Mouse (Mus musculus): Measurements from ENCODE around the gene Cmtm7. TPM values are rescaled to one million over a fixed set of nuclear protein-coding genes. Genes with fewer than 3 reads are reported as not detected.

The Cmtm7 gene
- polyA plus RNA-seq, 1 experiment, result 61.4 TPM

- Histone ChIP-seq H3K4me3 (ENCODE audit: insufficient read depth, poor library complexity, severe bottlenecking) (no peak overlapping the region), H3K27me3 (ENCODE audit: control insufficient read depth, insufficient read depth, insufficient read length) (peaks cover 4% of the 10 kb centered on the region), H3K79me2 (ENCODE audit: control insufficient read depth, insufficient read depth) (no peaks in the 10 kb centered on the region), H3K79me3 (ENCODE audit: low read depth) (no peaks in the 10 kb centered on the region), H3K36me3 (ENCODE audit: control insufficient read depth, insufficient read depth) (no peaks in the 10 kb centered on the region), H3ac (ENCODE audit: control insufficient read depth, insufficient read length, low read depth) (no peak overlapping the region)
- TF ChIP-seq CTCF (IDR thresholded peaks at IDR 0.05; ENCODE audit: control insufficient read depth, insufficient read depth, insufficient read length) (no peak), MYOG (IDR thresholded peaks at IDR 0.05; ENCODE audit: control insufficient read depth, extremely low read depth, insufficient read length) (no peak), MAX (IDR thresholded peaks at IDR 0.05) (no peak), CEBPB (IDR thresholded peaks at IDR 0.05; ENCODE audit: low read depth) (no peak), USF1 (IDR thresholded peaks at IDR 0.05; ENCODE audit: low read depth) (no peak), FOSL1 (IDR thresholded peaks at IDR 0.05; ENCODE audit: insufficient read depth, low read length, poor library complexity, severe bottlenecking) (no peak), MYOD1 (IDR thresholded peaks at IDR 0.05; ENCODE audit: control insufficient read depth, insufficient read length, low read depth) (no peak)
Observed at GRCm38 (mm10) chr9:114802191-114802590, 20.5 kb upstream of the Cmtm7 start.

- Histone ChIP-seq H3K79me2 (ENCODE audit: control insufficient read depth, insufficient read depth) (no peaks in the 10 kb centered on the region), H3ac (ENCODE audit: control insufficient read depth, insufficient read length, low read depth) (no peak overlapping the region), H3K4me3 (ENCODE audit: insufficient read depth, poor library complexity, severe bottlenecking) (no peak overlapping the region), H3K36me3 (ENCODE audit: control insufficient read depth, insufficient read depth) (no peaks in the 10 kb centered on the region), H3K79me3 (ENCODE audit: low read depth) (no peaks in the 10 kb centered on the region), H3K27me3 (ENCODE audit: control insufficient read depth, insufficient read depth, insufficient read length) (peaks cover 4% of the 10 kb centered on the region)
- no peak for TF ChIP-seq FOSL1 (IDR thresholded peaks at IDR 0.05; ENCODE audit: insufficient read depth, low read length, poor library complexity, severe bottlenecking)
- TF ChIP-seq MAX (IDR thresholded peaks at IDR 0.05), result no peak
- no peak for TF ChIP-seq USF1 (IDR thresholded peaks at IDR 0.05; ENCODE audit: low read depth)
- no peak for TF ChIP-seq CTCF (IDR thresholded peaks at IDR 0.05; ENCODE audit: control insufficient read depth, insufficient read depth, insufficient read length)
- no peak for TF ChIP-seq MYOG (IDR thresholded peaks at IDR 0.05; ENCODE audit: control insufficient read depth, extremely low read depth, insufficient read length)
- TF ChIP-seq CEBPB (IDR thresholded peaks at IDR 0.05; ENCODE audit: low read depth), result no peak
- TF ChIP-seq MYOD1 (IDR thresholded peaks at IDR 0.05; ENCODE audit: control insufficient read depth, insufficient read length, low read depth), result no peak
Observed at GRCm38 (mm10) chr9:114801301-114801700, 19.6 kb upstream of the Cmtm7 start.

GRCm38 (mm10) chr9:114799498-114800107, 17.9 kb upstream of the Cmtm7 start:
- no peak for TF ChIP-seq FOSL1 (IDR thresholded peaks at IDR 0.05; ENCODE audit: insufficient read depth, low read length, poor library complexity, severe bottlenecking)
- TF ChIP-seq MAX (IDR thresholded peaks at IDR 0.05), result no peak
- no peak for TF ChIP-seq CTCF (IDR thresholded peaks at IDR 0.05; ENCODE audit: control insufficient read depth, insufficient read depth, insufficient read length)
- no peak for TF ChIP-seq MYOG (IDR thresholded peaks at IDR 0.05; ENCODE audit: control insufficient read depth, extremely low read depth, insufficient read length)
- TF ChIP-seq USF1 (IDR thresholded peaks at IDR 0.05; ENCODE audit: low read depth), result no peak
- TF ChIP-seq CEBPB (IDR thresholded peaks at IDR 0.05; ENCODE audit: low read depth), result no peak
- no peak for TF ChIP-seq MYOD1 (IDR thresholded peaks at IDR 0.05; ENCODE audit: control insufficient read depth, insufficient read length, low read depth)
- Histone ChIP-seq H3K4me3 (ENCODE audit: insufficient read depth, poor library complexity, severe bottlenecking) (no peak overlapping the region), H3K79me2 (ENCODE audit: control insufficient read depth, insufficient read depth) (no peaks in the 10 kb centered on the region), H3ac (ENCODE audit: control insufficient read depth, insufficient read length, low read depth) (no peak overlapping the region), H3K79me3 (ENCODE audit: low read depth) (no peaks in the 10 kb centered on the region), H3K36me3 (ENCODE audit: control insufficient read depth, insufficient read depth) (no peaks in the 10 kb centered on the region), H3K27me3 (ENCODE audit: control insufficient read depth, insufficient read depth, insufficient read length) (peaks cover 4% of the 10 kb centered on the region)

- H3K36me3 ChIP-seq (ENCODE audit: control insufficient read depth, insufficient read depth), result no peaks in the 10 kb centered on the region
Observed at GRCm38 (mm10) chr9:114798845-114799244, 17.2 kb upstream of the Cmtm7 start.

GRCm38 (mm10) chr9:114797329-114798004, 15.8 kb upstream of the Cmtm7 start:
- no peaks in the 10 kb centered on the region for H3K36me3 ChIP-seq (ENCODE audit: control insufficient read depth, insufficient read depth)
- no peak overlapping the region for H3ac ChIP-seq (ENCODE audit: control insufficient read depth, insufficient read length, low read depth)
- H3K27me3 ChIP-seq (ENCODE audit: control insufficient read depth, insufficient read depth, insufficient read length), result peaks cover 4% of the 10 kb centered on the region
- H3K4me3 ChIP-seq (ENCODE audit: insufficient read depth, poor library complexity, severe bottlenecking), result no peak overlapping the region
- TF ChIP-seq FOSL1 (IDR thresholded peaks at IDR 0.05; ENCODE audit: insufficient read depth, low read length, poor library complexity, severe bottlenecking) (no peak), CTCF (IDR thresholded peaks at IDR 0.05; ENCODE audit: control insufficient read depth, insufficient read depth, insufficient read length) (peak; percentile 78), MYOG (IDR thresholded peaks at IDR 0.05; ENCODE audit: control insufficient read depth, extremely low read depth, insufficient read length) (no peak), USF1 (IDR thresholded peaks at IDR 0.05; ENCODE audit: low read depth) (no peak), MAX (IDR thresholded peaks at IDR 0.05) (no peak), MYOD1 (IDR thresholded peaks at IDR 0.05; ENCODE audit: control insufficient read depth, insufficient read length, low read depth) (no peak)
- H3K79me2 ChIP-seq (ENCODE audit: control insufficient read depth, insufficient read depth), result no peaks in the 10 kb centered on the region
- no peaks in the 10 kb centered on the region for H3K79me3 ChIP-seq (ENCODE audit: low read depth)

More at GRCm38 (mm10) chr9:114798845-114799244, 17.2 kb upstream of the Cmtm7 start:
- no peaks in the 10 kb centered on the region for H3K79me2 ChIP-seq (ENCODE audit: control insufficient read depth, insufficient read depth)
- H3ac ChIP-seq (ENCODE audit: control insufficient read depth, insufficient read length, low read depth), result no peak overlapping the region
- H3K4me3 ChIP-seq (ENCODE audit: insufficient read depth, poor library complexity, severe bottlenecking), result no peak overlapping the region
- H3K27me3 ChIP-seq (ENCODE audit: control insufficient read depth, insufficient read depth, insufficient read length), result peaks cover 4% of the 10 kb centered on the region
- no peak for TF ChIP-seq MAX (IDR thresholded peaks at IDR 0.05)
- TF ChIP-seq CEBPB (IDR thresholded peaks at IDR 0.05; ENCODE audit: low read depth), result no peak
- TF ChIP-seq MYOD1 (IDR thresholded peaks at IDR 0.05; ENCODE audit: control insufficient read depth, insufficient read length, low read depth), result no peak
- no peak for TF ChIP-seq MYOG (IDR thresholded peaks at IDR 0.05; ENCODE audit: control insufficient read depth, extremely low read depth, insufficient read length)
- H3K79me3 ChIP-seq (ENCODE audit: low read depth), result no peaks in the 10 kb centered on the region

All from C2C12 (cell line).